Mouse (Mus musculus) cortical plate, adult 2 months (tissue): ENCODE measurements around the gene Slc22a17.

Experiments
- CTCF ChIP-seq: fragments of 200-500 bp; IDR thresholded peaks from 2 replicates; pipeline ENCODE4 v1.5.1; 2011; ENCODE audit warnings: mild to moderate bottlenecking, control low read depth, low read length; ENCODE audit not compliant: insufficient read depth; ENCODE audit errors: extremely low read depth
- POLR2A ChIP-seq: fragments of 200-500 bp; IDR thresholded peaks from 2 replicates; pipeline ENCODE4 v1.6.1; 2011; ENCODE audit warnings: mild to moderate bottlenecking, low read length, control low read depth; ENCODE audit not compliant: insufficient read depth; ENCODE audit errors: extremely low read depth

GRCm38 (mm10) chr14:54959197-54959596, 46.3 kb upstream of the Slc22a17 start:
- no peak for TF ChIP-seq CTCF
- no peak for TF ChIP-seq POLR2A
